Mouse (Mus musculus): ENCODE results near the gene Cops7b.

DNA sequence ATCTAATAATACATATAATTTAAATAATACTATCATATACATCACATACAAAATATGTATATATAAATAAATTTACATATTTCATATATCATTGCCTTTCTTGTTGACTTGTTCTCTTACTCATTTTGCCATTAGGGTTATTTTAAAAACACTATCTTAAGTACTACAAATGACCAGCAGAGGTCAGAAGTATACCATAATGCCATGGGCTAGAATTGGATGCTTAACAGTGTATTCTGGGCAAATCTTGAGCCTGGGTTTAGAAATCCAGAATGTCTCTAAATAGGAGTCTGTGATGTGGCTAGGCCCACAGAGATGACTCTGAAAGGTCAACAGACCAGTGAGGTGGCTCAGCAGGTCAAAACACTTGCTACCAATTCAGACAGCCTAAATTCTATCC lies 31.6 kb downstream of the Cops7b start:
- TF ChIP-seq CTCF (conservative IDR thresholded peaks at IDR 0.05; ENCODE audit: low read length) (peak; percentile 49), NANOG (IDR thresholded peaks at IDR 0.05; ENCODE audit: borderline replicate concordance, low read length) (no peak), POU5F1 (IDR thresholded peaks at IDR 0.05; ENCODE audit: borderline replicate concordance, low read length) (no peak)
